Mouse (Mus musculus) heart, postnatal 25 days (tissue): ENCODE results near the gene Rab38. TPM values are rescaled to one million over a fixed set of nuclear protein-coding genes. Genes with fewer than 3 reads are reported as not detected.

Experiments
- DNase-seq: peaks from one replicate; pipeline ENCODE4 v3.0.0; 2022; ENCODE audit warnings: low spot score
- intact Hi-C: fragments of 180-260 bp; cut with DNase I; formaldehyde crosslinking; loops from one replicate; pipeline ENCODE4 v1.15.1; 2025
- total RNA-seq, 2 experiments: library from RNA; stranded (reverse); gene quantifications; 2 replicates each; pipeline ENCODE4 v1.2.3; 2021

Rab38 gene
- under 1 TPM in 1 of 2 experiments, not detected in 1; 0.36 TPM for total RNA-seq

DNA sequence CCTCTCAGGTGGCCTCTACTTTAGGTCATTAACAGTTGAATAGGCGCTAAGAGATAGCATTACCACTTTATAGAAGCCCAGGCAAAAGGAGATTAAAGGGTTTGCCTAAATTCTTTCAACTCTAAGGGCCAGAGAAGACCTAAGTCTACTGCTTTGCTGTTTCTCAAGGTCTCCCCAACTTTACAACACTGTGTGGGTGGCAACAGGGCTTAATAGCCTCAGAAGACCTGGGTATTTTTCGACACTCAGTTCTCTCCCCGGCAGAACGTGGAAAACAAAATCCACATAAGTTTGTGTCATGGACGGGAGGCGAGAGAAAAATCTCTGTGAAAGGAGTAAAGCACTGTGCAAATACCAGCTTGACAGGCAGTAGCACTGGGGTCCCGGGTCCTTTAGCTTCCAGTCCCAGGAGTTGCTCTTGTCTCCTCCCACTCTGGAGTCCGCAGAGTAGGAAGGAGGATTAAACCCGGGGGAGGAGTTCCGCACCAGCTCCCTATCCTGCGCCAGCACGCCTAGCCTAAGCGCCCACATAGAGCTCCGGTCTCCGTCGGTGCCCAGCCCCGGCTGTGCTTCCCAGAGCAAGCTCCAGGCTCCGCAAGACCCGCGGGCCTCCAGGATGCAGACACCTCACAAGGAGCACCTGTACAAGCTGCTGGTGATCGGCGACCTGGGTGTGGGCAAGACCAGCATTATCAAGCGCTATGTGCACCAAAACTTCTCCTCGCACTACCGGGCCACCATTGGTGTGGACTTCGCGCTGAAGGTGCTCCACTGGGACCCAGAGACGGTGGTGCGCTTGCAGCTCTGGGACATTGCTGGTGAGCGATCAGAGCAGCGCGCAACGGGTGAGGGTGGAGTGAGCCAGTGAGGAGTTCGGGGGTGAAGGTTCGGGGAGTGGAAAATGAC is at the start of gene Rab38:
Gene Rab38, plus strand, starts transcription at position 488 of the 906 bp plus-strand sequence.
- intact Hi-C loops = no loop called here
- peak; percentile 1 for DNase-seq

DNA sequence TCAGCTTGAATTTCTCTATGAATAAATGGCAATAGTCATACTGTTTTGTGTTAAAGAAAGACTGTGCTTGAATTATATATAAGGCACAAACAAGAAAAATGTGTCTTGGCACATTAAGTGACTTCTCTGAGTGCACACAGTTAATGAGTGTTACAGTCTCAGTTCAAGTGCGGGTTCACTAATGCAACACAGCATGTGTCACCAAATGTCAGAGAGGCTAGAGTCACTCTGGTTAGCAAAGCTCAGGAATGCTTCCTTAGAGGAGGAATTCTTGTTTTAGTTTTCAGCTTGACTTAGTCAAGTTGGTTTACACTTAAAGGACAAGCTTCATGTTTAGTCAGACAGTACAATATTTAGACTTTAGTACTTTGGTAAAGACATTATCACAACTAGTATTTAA is 35.5 kb upstream of the Rab38 start:
- DNase-seq = no peak
- intact Hi-C loops = no loop called here

DNA sequence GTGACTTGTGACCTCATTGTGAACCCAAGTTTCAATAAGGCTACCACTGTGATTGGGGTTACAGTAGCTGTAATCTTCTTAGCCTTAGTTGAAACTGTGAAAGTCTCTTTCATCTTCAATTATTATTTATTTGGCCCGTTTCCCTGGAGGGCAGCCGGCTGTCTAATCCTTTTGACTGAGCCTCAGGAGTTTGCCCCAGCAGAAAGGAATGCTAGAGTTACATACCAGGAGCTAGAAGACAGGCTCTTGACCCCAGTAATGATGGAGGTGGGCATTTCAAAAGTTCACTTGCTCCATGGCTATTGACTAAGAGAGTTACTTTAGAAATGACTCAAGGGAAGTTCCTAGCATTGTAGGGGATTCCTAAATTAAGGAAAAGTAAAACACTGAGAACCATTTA is 34.3 kb upstream of the Rab38 start:
- intact Hi-C loops = no loop called here

DNA sequence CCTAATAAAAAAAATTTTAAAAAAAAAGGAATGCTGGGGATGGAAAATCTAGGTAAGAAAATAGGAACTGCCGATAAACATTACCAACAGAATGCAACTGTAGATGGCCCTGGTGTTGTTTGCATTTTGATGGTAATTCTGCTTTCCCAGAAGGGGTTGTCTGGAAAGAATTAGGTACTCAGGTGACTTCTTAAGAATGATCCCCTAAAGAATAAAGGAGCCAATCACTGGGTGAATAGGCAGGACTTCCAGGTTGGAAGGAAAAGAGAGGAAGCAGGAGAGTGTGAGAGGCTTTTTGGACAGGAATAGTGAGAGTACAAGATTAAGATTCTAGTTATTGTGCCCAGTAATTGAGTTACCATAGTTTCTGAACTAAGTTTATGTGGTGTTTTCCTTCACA is 24.8 kb upstream of the Rab38 start:
- intact Hi-C loops = no loop called here
- no peak for DNase-seq

More for the DNA sequence above, 34.3 kb upstream of the Rab38 start:
- DNase-seq = no peak

DNA sequence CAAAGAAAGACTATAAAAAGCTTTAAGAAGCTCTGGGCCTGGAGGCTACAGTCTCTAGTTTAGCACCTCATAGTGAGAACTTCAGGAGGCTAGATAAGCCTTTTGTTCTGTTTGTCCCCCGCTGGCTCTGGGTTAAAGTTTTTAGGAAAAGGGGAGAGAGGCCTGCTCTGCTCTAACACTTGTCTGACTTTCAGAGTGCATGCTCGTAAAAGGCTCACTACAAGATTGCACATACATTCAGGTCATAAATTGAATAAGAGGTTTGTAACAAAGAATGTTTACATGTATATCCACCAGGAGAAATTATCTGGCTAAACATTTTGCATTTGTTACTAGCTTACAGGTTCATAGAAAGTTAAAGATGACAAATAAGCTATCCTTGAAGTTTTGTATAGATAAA is 23.6 kb upstream of the Rab38 start:
- DNase-seq = no peak
- intact Hi-C loops = no loop called here

DNA sequence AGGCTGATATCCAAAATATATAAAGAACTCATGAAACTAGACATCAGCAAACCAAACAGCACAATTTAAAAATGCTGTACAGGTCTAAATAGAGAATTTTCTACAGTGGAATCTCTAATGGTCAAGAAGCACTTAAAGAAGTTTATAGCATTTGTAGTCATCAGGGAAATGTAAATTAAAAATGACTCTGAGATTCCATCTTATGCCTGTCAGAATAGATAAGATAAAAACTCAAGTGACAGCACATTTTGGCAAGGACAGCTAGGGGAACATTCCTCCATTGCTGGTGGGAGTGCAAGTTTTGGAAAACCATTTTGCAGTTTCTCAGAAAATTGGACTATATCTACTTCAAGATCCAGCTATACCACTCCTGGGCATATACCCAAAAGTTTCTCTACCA is 8.3 kb upstream of the Rab38 start:
- DNase-seq = no peak

DNA sequence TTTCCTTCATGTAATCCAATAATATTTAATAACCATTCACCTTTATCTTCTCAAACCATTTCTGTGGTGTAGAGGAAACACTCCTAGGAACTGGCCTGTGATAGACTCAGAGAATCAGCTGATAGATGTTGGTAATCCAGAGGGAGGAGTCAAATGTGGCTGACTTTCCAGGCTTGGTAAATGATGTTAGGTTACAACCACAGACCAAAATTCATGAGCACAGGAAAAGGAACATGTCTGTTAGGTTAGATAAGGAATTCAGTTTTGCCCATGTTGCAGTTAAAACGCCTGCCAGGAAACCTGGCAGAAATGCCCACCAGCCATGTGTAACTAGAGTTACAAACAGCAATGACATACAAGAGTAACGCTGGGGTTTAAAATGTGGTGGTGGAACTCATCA is 6.2 kb upstream of the Rab38 start:
- no peak for DNase-seq
- intact Hi-C loops = no loop called here

More for the DNA sequence above, 8.3 kb upstream of the Rab38 start:
- intact Hi-C loops = no loop called here

DNA sequence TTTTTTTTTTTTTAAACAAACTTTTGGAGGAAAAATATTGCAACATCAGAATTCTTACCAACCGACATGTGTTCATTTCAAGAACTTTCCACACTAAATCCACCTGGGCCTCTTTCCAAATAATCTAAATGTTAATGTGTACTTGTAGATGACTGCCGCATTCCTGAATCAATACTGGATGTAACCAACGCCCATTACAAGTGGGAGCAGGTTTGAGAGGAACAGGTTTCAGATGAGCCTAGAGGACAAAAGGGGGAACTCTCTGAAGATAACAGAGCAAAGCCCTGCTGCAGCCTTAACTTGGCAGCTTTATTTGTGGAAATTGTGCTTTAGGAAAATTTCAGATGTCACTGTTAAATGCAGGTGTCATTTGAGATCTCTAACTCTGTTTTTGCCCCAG is 4.3 kb upstream of the Rab38 start:
- DNase-seq = no peak
- intact Hi-C loops = no loop called here

DNA sequence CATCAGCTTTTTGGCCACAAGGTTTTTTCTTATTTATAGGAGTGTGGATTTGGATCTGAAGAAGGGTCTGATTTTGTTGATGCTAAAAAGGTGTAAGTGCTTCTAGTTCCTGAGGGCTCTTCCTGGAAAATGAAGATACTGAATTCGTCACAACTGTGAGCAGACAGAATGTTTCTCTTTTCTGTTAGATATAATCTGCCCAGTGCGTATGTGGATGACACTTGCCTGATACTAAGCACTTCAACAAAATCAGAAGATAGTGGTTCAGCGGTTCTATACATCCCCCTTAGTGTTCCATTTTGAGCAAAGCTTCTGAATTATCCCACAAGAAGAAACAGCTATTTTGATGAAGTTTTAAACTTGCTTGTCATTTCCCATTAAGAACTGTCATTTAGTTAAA is 2.6 kb upstream of the Rab38 start:
- no peak for DNase-seq
- intact Hi-C loops = no loop called here

DNA sequence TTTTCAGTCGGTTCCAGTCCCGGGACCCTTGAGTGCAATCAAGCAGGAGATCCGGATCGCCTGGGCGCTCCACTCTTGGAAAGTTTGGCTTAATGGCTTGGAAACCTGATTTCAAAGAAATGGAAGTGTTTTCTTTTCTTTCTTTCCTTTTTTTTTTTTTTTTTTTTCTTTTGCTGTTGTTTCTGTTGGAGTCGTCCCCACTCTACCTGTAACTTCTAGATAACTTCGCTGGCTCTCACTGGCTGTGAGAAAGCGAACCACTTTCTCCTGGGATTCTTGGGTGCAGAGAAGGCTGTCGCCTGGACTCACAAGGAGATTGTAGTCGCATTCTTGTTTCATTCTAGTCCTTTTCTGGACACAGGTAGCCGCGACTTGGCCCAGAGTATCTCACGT is 615 bp downstream of the Rab38 start:
- no peak for DNase-seq
- intact Hi-C loops = no loop called here

DNA sequence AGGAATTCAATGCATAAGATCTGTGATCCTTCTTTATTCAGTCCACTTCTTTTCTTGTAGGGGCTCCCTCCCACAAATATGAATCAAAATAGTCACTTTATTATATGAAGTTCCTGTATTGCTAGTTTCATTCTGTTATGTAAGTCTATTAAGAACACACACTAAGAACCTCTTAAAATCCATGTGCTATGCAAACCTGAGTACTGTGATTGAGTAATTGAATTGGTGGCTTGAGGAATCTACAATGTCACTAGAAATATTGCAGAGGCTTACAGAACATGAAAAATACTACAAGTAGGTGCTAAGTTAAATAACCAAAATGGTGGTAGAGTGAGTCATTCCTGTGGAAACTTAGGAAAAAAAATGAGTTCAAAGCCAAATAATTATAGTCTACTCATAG is 10.2 kb downstream of the Rab38 start:
- intact Hi-C loops = no loop called here
- no peak for DNase-seq

DNA sequence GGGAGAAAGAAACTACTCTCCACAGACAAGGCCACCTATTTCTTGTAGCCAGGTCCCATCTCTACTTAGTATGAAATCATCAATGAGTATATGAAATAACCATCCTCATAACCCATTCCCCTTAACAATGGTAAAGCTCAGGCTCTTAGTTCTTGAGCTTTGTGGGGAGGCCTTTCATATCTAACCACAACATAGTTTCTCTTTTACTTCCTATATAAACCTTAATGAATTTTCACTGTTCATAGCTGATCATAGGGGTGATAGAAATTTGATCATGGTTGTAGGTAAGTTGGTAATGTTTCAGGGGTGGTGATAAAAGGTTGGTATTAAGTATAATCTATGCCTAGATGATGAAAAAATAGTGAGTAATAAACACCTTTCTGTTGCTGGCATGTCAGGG is 12.6 kb downstream of the Rab38 start:
- intact Hi-C loops = no loop called here
- no peak for DNase-seq

DNA sequence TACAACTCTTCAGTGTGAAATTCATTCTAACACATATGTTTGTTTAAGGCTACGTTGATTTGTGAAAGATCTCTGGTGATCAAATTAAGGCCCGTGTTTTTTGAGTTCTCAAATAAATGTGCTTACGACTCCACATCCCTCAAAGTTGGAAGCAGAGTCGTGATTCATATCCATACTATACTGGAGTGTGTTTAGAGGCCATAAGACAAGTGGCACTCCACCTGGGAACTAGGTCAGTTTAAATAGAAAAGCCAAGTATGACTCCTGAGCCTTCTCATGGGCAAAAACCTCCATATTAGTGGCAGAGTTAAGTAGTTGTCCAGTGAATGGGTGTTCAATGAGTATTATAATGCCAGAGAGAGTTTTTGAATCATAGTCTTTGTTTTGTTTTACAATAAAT is 13.4 kb downstream of the Rab38 start:
- DNase-seq = no peak
- intact Hi-C loops = no loop called here

DNA sequence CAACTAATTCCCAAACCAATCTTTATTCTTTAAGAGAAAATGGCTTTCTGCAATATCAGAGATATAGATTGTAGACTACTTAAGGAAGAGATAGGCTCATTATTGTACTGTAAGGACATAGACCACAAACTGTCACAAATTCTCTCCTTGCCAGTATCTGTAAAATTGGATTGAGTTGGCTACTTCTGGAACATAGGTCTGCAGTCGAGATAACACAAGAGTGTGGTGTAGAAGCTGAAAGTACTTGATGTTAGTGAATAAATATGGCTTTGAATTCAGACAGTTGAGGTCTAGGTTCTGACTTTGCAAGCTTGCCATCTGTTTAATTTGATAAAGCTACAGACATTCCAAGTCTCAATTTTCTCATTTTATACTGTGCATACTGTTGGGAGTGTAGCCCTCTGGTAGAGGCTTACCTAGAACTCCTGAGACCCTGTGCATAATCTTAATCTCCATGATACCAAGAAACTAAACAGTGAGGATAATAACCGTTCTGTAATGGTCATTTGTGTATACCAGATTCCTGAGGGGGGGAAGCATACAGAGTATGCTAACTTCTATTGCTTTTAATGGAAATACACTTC is 15.3 kb downstream of the Rab38 start:
- intact Hi-C loops = no loop called here
- no peak for DNase-seq

DNA sequence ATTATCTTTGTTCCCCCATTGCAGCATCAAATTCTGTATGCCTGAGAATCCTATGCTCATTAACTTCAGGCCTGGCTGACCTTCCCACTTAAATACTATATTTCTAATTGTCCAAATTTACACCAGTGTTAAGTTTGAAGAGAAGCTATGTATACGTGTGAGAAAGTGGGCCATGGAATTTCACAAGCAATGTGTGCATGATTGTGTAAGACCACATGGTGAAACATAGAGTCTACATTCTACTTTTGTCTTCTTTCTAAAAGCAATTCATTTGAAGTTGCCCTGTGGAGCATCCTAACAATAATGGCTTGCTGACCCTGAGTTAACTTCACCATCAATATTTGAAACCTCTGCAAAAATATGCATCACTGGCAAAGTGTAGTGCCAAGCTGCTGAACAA is 23.2 kb downstream of the Rab38 start:
- intact Hi-C loops = no loop called here
- DNase-seq = no peak

DNA sequence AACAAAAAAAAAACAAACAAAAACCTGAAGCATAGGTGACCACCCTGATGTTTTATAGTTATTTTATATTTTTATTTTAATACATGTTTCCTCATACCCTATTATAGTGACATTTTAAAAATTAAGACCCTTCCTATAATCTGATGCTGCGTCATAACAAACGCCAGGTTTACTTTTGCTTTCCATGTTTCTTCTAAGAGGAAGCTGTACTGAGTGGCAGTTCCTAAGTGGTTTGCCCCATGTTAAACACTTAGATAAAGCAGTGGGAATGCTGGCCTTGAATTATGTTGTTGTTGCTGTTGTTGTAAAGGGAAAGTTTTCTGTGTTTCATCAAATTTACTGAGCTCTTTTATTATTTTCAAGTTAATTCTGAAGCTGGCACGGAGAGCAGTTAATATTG is 27.8 kb downstream of the Rab38 start:
- DNase-seq = no peak
- intact Hi-C loops = no loop called here

DNA sequence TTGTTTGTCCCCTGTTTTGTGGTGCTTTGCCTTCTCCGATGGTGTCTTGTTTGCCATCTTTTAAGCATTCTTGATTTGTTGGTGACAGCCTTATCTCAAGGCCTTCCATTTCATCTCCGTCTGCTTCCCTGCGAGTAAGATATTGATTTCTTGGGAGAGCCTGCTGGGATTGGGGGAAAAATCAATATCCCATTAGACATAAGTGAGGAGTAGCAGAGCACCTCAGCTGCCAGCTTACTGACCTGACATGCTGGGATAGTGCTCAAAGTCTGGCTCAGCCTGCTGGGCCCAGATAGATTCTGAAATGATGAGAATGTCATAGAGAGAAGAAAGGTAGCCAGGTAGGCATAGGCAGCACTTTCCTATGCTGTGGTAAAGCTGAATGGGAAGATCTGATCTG is 37.7 kb downstream of the Rab38 start:
- no peak for DNase-seq

DNA sequence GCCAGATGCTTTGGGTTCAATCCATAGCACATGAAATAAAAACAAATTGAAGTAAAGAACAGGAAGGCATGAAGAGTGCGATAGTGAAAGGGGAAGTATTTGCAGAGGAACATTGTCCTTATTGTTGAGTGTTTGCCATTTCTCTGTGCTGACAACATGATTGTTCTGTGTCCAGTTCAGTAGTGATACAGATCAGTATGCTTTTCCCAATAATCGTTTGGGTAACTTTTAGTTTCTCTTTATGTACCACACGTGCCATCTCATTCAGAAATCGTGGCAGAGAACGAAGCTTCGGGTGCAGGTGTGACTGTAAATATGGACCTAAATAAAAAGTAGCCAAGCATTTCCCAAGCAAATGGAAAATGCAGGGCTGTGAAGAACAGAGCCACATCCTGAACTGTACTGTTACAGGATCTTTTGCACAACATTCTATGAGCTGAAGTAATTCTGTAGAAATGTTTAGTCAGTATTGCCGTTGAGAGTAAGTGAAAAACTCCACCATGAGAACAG is 52.1 kb downstream of the Rab38 start:
- intact Hi-C loops = no loop called here
- no peak for DNase-seq

More for the DNA sequence above, 37.7 kb downstream of the Rab38 start:
- intact Hi-C loops = no loop called here

DNA sequence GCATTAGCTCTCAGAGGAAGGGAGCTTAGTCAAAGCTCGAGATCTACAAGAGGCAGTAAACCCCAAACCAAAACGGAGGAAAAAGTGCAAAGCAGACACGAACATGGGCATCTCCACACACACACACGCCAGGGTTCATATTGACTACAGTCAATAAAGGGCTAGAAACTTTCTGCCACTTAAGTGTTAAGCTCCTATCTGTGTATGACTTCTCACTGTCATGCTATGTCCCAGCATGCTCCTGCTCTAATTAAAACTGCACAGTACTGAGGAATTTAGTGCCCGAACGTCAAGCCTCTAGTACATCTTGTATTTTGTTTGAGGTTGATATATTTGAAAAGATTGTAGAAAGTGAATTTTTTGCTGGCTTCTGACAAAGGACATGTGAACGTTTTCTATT is 52.6 kb downstream of the Rab38 start:
- intact Hi-C loops = no loop called here
- DNase-seq = no peak

DNA sequence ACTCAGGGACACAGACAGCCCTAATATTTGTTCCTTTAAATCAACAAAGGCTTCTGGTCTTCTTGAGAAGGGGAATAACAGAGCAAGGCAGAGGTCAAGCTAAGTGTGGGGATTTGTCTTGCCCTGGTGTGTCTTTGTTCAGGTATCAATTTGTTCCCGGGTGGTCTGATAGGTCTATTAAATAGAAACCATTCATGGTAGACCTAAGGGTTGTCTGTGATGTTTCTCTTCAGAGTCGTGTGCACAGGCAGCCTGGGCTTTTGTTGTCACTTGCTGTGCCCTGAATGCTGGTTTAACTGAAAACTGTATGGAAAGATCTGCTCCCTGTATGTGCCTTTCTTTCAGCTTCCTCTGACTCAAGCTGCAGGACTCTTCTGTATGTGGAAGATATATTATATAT is 60.9 kb downstream of the Rab38 start:
- intact Hi-C loops = no loop called here
- no peak for DNase-seq

DNA sequence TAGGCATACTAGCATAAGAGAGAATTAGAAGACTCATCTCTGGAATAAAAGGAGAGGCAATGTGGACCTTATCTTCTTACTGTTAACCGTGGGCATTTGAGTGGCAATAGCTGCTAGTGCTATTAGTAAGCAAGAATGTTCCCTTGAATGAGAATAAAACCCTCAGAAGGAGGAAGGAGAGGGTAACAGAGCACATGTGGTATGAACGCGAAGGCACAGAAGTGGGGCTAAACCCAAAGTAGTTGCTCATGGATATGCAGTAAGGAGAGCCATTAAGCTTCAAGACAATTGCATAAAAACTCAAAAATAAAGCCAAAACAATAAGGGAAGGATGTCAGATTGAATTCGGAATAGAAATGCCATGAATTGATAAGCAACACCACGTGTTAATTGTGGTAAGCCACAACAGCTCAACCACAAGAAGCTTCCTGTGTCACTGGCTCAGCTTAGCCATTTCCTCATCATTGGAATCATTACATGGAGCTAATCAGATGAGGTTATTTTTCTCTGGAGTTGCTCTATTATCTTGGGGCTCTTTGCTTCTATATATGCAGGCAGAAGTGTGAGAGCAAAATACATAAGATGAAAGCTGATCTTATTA is 72.2 kb downstream of the Rab38 start:
- intact Hi-C loops = no loop called here
- no peak for DNase-seq
